Mouse (Mus musculus) testis, adult 2 months (tissue): ENCODE measurements around the gene Rab11b.

Source experiments
- CTCF ChIP-seq: fragments of 200-500 bp; IDR thresholded peaks from 2 replicates; pipeline ENCODE4 v1.5.1; 2012; ENCODE audit warnings: low read depth, mild to moderate bottlenecking, inconsistent platforms, low read length, moderate library complexity; ENCODE audit not compliant: control insufficient read depth, insufficient read depth, insufficient replicate concordance
- POLR2A ChIP-seq: fragments of 200-500 bp; IDR thresholded peaks from 2 replicates; pipeline ENCODE4 v1.6.1; 2012; ENCODE audit warnings: low read depth, mild to moderate bottlenecking, inconsistent platforms, low read length, moderate library complexity; ENCODE audit not compliant: control insufficient read depth

DNA sequence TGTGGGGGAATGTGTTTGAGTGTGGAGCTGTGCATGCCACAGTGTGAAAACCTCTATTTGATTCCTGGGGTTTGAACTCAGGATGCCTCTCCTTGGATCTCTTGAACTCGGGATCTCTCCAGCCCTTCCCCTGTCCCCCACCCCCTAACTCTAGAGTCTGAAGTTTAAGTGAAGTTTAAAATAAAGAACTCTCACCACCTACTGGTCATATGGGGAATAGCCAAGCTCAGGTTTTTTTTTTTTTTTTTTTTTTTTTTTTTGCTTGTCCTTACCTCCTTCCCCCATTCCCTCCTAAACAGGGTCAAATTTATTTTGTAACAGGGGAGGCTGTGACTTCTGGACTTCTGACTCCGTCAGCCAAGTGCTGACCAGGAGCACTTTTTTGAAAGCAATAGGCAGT lies 41.9 kb upstream of the Rab11b start:
- TF ChIP-seq CTCF (no peak), POLR2A (no peak)
